Mouse (Mus musculus): ENCODE measurements around the gene Ski.

DNA sequence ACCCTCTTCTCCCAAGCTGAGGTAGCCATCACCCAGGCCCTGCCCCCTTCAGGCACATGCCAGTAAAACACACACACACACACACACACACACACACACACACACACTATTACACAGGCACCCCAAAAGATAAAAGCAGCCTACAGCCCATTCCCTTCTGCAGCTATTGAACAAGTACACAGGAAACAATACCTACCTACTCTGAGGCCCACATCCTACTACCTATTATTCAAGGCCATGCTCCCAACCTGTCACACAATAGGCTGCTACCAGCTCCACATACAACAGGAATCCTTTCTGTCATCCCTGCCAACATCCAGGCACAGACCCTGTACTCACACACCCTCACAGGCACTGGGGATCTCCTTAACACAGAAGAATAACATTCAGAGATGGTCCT is 13.3 kb downstream of the Ski start:
- no peak for TF ChIP-seq CTCF (conservative IDR thresholded peaks at IDR 0.05; ENCODE audit: low read length)
- TF ChIP-seq NANOG (IDR thresholded peaks at IDR 0.05; ENCODE audit: borderline replicate concordance, low read length): no peak

All from E14TG2a.4 (cell line).